Mouse (Mus musculus) olfactory bulb, adult 2 months (tissue): ENCODE measurements around the gene Notch2. TPM values are rescaled to one million over a fixed set of nuclear protein-coding genes. Genes with fewer than 3 reads are reported as not detected.
"Not testable (repeated sequence)": the region's sequence is repeated elsewhere in the genome, so short reads cannot be mapped to it uniquely, and the experiment has no call there.

Experiments used
- H3K27ac ChIP-seq: fragments of 200-500 bp; 2 replicates; pipeline ENCODE4 v1.5.1; 2012; ENCODE audit warnings: low read depth, low read length; ENCODE audit not compliant: insufficient read depth
- H3K4me1 ChIP-seq: fragments of 200-500 bp; 2 replicates; pipeline ENCODE4 v1.6.1; 2012; ENCODE audit warnings: low read length; ENCODE audit not compliant: control insufficient read depth, insufficient read depth
- H3K4me3 ChIP-seq: fragments of 200-500 bp; 2 replicates; pipeline ENCODE4 v1.5.1; 2012; ENCODE audit warnings: mild to moderate bottlenecking, low read depth, low read length, moderate library complexity; ENCODE audit not compliant: insufficient read depth
- CTCF ChIP-seq: fragments of 200-500 bp; IDR thresholded peaks from 2 replicates; pipeline ENCODE4 v1.5.1; 2012; ENCODE audit warnings: low read depth, mild to moderate bottlenecking, low read length, moderate library complexity; ENCODE audit not compliant: insufficient read depth
- POLR2A ChIP-seq: fragments of 200-500 bp; IDR thresholded peaks from 2 replicates; pipeline ENCODE4 v1.6.1; 2012; ENCODE audit warnings: mild to moderate bottlenecking, low read depth, low read length, moderate library complexity; ENCODE audit not compliant: insufficient read depth
- WGBS: fragments of 180-500 bp; shearing (Covaris S2); methylation state at CpG from one replicate; pipeline ENCODE4 v1.1.7; 2018; 5-methylcytosine and 5-hydroxymethylcytosine counted together
- polyA plus RNA-seq: library from polyadenylated mRNA; stranded (reverse); fragments of >200 nt; gene quantifications from 2 replicates; pipeline ENCODE4 v1.2.4, GENCODE M21; 2012; ENCODE audit warnings: low replicate concordance; ENCODE audit not compliant: missing spikeins, insufficient read depth, insufficient read length

The Notch2 gene
- polyA plus RNA-seq, 1 experiment, result not detected

DNA sequence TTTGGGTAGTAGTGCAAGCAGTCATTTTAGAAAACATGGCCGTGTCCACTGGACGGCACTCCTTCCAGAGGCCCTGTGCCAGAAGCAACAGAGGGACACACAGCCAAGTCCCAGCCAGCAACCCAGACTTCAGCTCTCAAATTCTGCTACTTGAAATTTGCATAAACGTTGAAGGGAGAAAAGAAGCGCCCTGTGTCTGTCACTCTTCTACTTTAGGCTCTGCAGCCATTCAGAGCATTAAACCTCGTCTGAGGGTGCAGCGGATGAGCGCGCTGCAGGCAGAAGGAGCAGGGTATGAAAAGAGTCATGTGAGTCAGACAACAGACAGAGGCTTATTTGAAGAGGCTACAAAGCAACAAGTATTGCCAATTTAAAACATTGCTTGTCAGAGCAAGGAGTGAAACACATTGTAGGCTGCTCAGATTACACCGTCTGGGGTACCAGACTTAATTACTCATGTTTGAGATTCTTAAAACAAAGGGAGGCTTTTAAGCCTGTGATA lies 29.7 kb downstream of the Notch2 start:
- Histone ChIP-seq H3K4me3 (no peak overlapping the region), H3K27ac (peak overlapping the region; percentile 87), H3K4me1 (peaks cover 34% of the 10 kb centered on the region)
- 15% methylated on average over 9 of the region's 9 CpGs for WGBS
- TF ChIP-seq CTCF, result no peak
- TF ChIP-seq POLR2A, result no peak

DNA sequence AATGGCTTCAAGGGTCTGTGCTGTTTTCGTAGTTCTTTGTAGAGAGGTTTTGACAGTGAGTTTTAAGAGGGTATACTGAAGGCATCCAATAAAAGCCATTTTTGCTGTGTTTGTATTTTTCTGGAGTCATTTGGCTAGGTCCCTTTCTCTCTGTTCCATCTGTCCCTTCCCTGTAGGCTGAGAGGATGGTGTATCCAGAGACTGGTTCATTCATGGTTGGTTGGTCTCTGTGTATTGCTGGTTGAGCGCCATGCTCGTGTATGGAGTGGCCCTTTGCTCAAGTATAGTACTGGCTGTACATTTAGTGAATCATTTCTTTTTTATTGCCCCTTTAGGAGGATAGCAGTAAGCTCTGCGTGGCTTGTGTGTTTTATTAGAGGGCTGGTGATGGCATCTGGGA lies 30.3 kb downstream of the Notch2 start:
- H3K4me1 ChIP-seq, result peaks cover 31% of the 10 kb centered on the region
- TF ChIP-seq POLR2A (no peak), CTCF (no peak)
- WGBS, result 70% methylated on average over 4 of the region's 4 CpGs
- no peak overlapping the region for H3K4me3 ChIP-seq
- peak overlapping the region; percentile 87 for H3K27ac ChIP-seq

DNA sequence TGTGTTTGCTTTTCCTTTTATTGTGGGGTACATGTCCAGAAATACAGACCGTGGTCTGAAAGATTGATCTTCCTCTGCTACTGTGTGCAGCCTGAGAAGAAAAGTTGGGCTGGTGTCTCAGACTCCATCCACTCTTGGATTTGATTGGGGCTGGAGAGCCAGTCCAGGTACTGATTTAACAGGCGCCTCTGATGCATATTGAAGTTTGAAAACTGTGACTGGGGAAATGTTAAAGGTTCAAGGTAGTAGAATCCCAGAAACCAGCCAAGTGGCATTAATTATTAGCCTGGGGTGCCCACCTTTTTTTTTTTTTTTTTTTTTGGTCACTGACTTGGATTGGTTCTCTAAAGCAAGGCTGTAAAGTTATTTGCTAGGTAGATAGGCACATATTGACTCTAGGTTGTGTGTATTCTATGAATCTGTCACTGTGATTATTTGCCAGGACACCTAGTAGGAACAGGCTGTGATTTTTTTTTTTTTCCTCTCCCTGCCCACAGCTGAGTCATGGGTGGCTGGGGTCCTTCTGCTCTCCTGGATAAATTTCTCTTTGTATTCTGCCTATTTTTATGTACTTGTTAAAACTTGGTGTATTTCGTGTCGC lies 31.5 kb downstream of the Notch2 start:
- 64% methylated on average over 4 of the region's 4 CpGs for WGBS
- Histone ChIP-seq H3K27ac (no peak overlapping the region), H3K4me3 (no peak overlapping the region), H3K4me1 (peaks cover 24% of the 10 kb centered on the region)
- no peak for TF ChIP-seq CTCF
- no peak for TF ChIP-seq POLR2A

DNA sequence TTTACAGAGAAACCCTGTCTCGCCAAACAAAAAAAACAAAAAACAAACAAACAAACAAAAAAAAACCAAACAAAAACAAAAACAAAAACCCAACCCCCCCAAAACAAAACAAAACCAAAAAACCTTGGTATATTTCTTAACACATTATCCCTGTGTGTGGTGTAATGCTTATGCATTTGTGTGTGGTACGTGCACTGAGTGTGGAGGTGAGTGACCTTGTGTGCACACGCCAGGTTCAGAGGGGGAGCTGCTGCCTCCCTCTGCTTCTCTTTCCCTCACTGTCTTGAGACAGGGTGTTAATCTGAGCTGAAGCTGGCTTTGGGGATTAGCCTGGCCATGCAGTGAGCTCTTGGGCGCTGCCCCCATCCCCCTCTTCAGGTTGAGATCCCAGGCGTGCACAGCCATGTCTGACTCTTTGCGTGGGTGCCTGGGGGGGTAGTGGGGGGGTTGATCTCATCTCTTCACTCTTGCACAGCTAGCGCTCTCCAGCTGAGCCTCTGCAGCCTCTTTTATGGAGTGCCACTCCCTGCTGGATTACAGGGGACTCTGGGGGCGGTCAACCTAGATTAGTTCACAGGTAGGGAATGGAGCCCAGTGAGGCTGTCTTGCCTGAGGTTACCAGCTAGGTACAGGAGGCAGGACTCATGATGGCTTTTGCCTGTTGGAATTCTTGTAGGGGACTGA lies 32.3 kb downstream of the Notch2 start:
- peak overlapping the region; percentile 84 for H3K27ac ChIP-seq
- no peak overlapping the region for H3K4me3 ChIP-seq
- peaks cover 24% of the 10 kb centered on the region for H3K4me1 ChIP-seq
- no peak for TF ChIP-seq CTCF
- no peak for TF ChIP-seq POLR2A
- 68% methylated on average over 8 of the region's 8 CpGs for WGBS

DNA sequence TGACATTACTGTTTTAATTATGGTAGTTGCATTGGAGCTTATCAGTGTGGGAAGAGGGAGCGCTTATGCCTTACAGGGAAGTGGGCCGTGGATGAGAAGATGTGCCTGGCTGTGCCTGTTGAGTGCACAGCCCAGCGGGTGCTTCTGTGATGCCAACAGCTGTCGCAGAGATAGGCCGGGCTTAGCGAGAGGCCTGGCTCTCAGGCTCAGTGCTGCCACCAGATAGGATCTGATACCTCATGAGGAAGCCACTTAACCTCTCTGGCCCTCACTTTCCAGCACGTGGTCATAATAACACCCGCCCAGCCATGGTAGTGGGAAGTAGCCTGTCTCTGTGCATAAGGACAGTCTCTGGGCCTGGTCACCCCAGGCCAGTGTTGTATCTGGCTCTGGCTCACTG lies 33.0 kb downstream of the Notch2 start:
- 49% methylated on average over 8 of the region's 8 CpGs for WGBS
- Histone ChIP-seq H3K4me3 (no peak overlapping the region), H3K27ac (peak overlapping the region; percentile 84), H3K4me1 (peaks cover 26% of the 10 kb centered on the region)
- TF ChIP-seq CTCF, result no peak
- TF ChIP-seq POLR2A, result no peak

DNA sequence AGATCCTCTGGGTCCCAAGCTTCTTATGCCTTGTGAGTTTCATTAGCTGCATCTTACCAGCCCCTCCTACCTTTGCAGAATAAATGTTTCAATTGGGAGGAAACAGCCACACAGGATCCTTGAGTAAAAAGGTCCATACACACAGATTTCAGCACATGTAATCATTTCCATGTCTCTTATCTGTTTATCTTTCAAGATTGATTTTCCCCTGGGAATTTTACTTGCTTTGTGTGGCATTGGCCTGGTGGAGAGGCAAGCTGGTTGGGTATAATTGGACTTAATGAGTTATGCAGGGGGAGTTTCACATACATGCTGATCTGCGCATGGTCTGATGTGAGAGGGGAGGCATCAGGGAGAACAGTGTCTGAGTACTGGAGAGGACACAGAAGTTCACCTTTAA lies 36.3 kb downstream of the Notch2 start:
- WGBS, result 98% methylated on average over 1 of the region's 1 CpGs
- no peak overlapping the region for H3K27ac ChIP-seq
- TF ChIP-seq CTCF (no peak), POLR2A (no peak)

DNA sequence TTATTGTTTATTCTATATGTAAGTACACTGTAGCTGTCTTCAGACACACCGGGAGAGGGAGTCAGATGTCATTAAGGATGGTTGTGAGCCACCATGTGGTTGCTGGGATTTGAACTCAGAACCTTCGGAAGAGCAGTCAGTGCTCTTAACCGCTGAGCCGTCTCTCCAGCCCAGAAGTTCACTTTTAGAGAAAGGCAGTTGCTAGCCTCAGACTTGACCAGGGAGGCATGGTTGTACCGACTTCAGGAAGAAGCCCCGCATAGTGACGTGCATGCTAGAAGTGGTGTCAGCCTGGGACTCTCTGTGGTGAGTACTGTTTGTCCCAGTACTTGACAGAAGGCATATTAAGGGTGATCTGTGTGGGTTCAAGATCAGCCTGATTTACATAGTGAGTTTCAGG lies 36.8 kb downstream of the Notch2 start:
- H3K4me1 ChIP-seq, result peaks cover 36% of the 10 kb centered on the region
- not testable (repeated sequence) for H3K4me3 ChIP-seq, H3K27ac ChIP-seq
- 93% methylated on average over 7 of the region's 7 CpGs for WGBS

More for the DNA sequence above, 36.3 kb downstream of the Notch2 start:
- Histone ChIP-seq H3K4me1 (peaks cover 36% of the 10 kb centered on the region), H3K4me3 (no peak overlapping the region)

DNA sequence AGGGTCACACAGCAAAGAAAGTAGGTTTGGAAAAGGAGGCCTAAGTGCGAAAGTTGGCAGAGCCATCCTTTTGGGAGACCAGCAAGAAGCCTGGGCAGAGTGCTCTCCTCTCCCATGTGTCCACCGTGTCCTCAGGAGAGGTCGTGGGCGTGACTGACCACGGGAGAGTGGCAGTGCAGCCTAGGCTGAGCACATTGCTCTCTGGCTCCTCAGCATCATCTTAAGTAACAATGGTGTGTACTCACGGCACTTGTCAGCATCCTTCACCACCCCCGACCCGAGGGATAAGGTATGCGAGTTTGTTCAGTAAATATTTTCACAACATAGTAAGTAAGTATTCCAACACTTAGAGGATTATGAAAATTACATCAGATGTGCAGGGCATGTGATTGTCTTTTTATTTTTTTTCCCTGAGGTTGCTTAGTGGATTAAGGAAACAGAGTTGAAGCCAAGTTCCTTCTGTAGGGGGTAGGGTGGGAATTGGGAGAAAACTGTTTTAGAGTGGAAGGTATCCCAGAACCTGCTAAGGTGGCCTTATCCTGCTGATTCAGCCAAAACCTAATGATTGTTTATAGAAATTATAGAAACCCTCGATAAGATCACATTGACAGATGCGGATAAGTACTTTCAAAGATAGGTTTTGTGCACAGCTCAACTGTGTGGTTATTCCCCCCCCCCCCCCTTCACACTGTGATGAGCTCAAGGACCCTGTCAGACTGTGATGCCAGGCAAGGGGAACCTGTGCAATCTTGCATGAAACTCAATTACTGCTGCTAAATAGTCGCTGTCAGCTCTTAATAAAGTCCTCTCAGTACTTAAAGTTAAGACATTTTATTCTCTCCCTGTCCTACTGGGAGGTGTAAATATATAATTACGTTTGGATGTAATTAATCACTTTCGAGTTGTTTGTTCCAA lies 37.4 kb downstream of the Notch2 start:
- 45% methylated on average over 14 of the region's 14 CpGs for WGBS
- Histone ChIP-seq H3K4me1 (peaks cover 36% of the 10 kb centered on the region), H3K4me3 (no peak overlapping the region), H3K27ac (no peak overlapping the region)
- no peak for TF ChIP-seq CTCF
- no peak for TF ChIP-seq POLR2A

DNA sequence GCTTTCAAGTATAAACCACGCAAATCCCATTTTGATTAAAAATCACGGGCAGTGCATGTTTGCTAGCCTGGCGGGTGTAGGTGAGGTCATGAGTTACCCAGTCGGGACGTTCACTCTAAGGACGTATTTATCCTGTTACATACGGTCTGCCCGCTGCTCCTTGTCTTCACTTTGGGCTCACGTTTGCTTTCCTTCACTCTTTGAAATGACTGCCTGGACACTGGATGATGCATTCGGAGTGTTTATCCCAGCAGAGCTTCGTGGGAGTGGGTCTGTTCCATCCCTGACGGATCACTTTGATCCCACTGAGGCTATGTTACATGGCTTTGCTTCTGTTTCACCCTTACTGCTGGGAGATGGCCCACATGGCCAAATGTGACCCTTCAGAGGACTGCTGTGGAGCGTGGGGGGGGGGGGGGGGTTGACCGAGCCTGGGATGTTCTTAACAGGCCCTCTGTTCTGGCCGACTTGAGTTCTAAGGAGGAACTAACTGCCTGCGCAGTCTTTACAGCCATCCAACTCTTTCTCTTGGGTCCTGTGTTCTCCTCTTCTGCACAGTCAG lies 38.2 kb downstream of the Notch2 start:
- H3K4me3 ChIP-seq, result no peak overlapping the region
- peak overlapping the region; percentile 53; the same call in 1 of the 2 replicates for H3K27ac ChIP-seq
- 43% methylated on average over 16 of the region's 16 CpGs for WGBS
- H3K4me1 ChIP-seq, result peaks cover 37% of the 10 kb centered on the region
- TF ChIP-seq POLR2A (no peak), CTCF (no peak)
